In the genomic region with DNA sequence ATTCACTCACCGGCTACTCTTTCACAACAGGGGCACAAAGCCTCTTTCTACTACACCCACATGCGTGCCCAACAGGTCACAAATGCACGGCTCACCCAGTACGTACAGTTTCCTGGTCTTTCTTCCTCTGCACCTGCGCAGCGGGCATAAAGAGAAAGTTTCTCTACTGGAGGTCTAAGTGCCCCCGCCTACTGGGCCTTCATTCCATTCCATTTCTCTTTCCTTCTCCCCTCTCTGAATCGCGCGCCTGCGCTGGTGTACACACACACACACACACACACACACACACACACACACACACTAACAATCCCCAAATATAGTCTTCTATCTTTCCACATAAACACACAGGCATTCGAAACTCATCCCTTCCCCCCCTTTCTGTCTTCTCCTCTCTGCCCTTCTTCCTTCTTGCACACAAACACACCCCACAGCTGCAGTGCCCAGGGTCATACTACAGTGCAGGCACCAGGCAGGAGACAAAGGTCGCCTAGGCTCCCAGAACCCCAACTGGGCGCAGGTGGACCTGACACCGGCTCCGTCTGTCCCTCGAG, we compare ENCODE assay signal across 7 mouse cellular contexts. TPM values are rescaled to one million over a fixed set of nuclear protein-coding genes. Genes with fewer than 3 reads are reported as not detected.
DNase-seq lines count a peak whose midpoint lies in the region; ATAC-seq lines count a peak whose summit lies in the region.

No protein-coding gene starts in this region.

- peak overlapping the region; percentile 62 for H3K9ac ChIP-seq in kidney, embryonic 16.5 days (replicated peaks; ENCODE audit: low read length)

- H3K36me3 ChIP-seq in erythroblast, embryonic 14.5 days (ENCODE audit: control insufficient read depth) = no peaks in the 10 kb centered on the region
- no peaks in the 10 kb centered on the region for H3K36me3 ChIP-seq in kidney, embryonic 16.5 days (ENCODE audit: insufficient read depth, low read length)
- H3K36me3 ChIP-seq in splenic B cell, adult 2 months (ENCODE audit: control insufficient read depth, insufficient read depth, low read length, poor library complexity, severe bottlenecking) = no peaks in the 10 kb centered on the region

- peak overlapping the region; percentile 74 for H3K4me3 ChIP-seq in erythroblast, embryonic 14.5 days (replicated peaks)
- peak overlapping the region; percentile 75 for H3K4me3 ChIP-seq in kidney, embryonic 16.5 days (ENCODE audit: low read length)

- H3K27me3 ChIP-seq in erythroblast, embryonic 14.5 days (ENCODE audit: control insufficient read depth) = peaks cover 54% of the 10 kb centered on the region
- H3K27me3 ChIP-seq in kidney, embryonic 16.5 days (ENCODE audit: insufficient read depth, low read length) = no peaks in the 10 kb centered on the region
- no peaks in the 10 kb centered on the region for H3K27me3 ChIP-seq in splenic B cell, adult 2 months (ENCODE audit: control insufficient read depth, insufficient read depth, low read length, poor library complexity, severe bottlenecking)

- H3K9me3 ChIP-seq in erythroblast, embryonic 14.5 days (ENCODE audit: control insufficient read depth, low read length) = no peaks in the 10 kb centered on the region
- no peaks in the 10 kb centered on the region for H3K9me3 ChIP-seq in kidney, embryonic 16.5 days (ENCODE audit: low read length)

- DNase-seq in B cell, adult 2 months = peak; percentile 45 to 49
- DNase-seq in lung, postnatal 4 days = peak; percentile 55 to 63
- peak; percentile 62 for DNase-seq in splenic B cell, adult 2 months (ENCODE audit: low read depth, low spot score)
- no peak for DNase-seq in gastrocnemius, adult 8-10 months (ENCODE audit: low spot score in 2 of 2)

- WGBS in kidney, embryonic 16.5 days = 13% methylated on average over 17 of the region's 17 CpGs

- ATAC-seq in CD4-positive, CD25-positive, alpha-beta regulatory T cell, adult 4 months = peak; percentile 56
- ATAC-seq in kidney, embryonic 16.5 days (ENCODE audit: low FRiP score, low TSS enrichment) = peak; percentile 65

- peak overlapping the region; percentile 51 for H3K27ac ChIP-seq in kidney, embryonic 16.5 days (ENCODE audit: low read length)

- peak overlapping the region; percentile 80 for H3K4me2 ChIP-seq in kidney, embryonic 16.5 days (replicated peaks; ENCODE audit: low read depth, low read length)

- peaks cover 38% of the 10 kb centered on the region for H3K4me1 ChIP-seq in erythroblast, embryonic 14.5 days (ENCODE audit: control insufficient read depth)
- peaks cover 41% of the 10 kb centered on the region for H3K4me1 ChIP-seq in kidney, embryonic 16.5 days (ENCODE audit: insufficient read depth, low read length)

RNA-seq across cellular contexts. Expression of gene Ece1, which starts 0.5 kb away (rescaled TPM):
- polyA plus RNA-seq in CD4-positive, CD25-positive, alpha-beta regulatory T cell, adult 4 months (2017; shearing (Covaris generic)) = 10 to 100 TPM; 15.9 to 23.4 TPM
- polyA plus RNA-seq in erythroblast, embryonic 14.5 days (2012) = 0.85 and 1.1 TPM in 2 replicates
- 55.5 and 72.3 TPM in 2 replicates for polyA plus RNA-seq in kidney, embryonic 16.5 days (2015; fragmentation: Nextera tagmentation; extraction: Ambion mirVana)
- 10 to 100 TPM; 48.8 to 97.1 (median 69.4) TPM for total RNA-seq in gastrocnemius, adult 8-10 months (2022)

Comparison
In these comparisons a context has a peak if more than half of its experiments do, and no peak if none do; other contexts are left out.
1. DNase-seq: peak in B cell, adult 2 months (2 of 2), lung, postnatal 4 days (2 of 2) and splenic B cell, adult 2 months (single experiment); none in gastrocnemius, adult 8-10 months (0 of 2).